Mouse (Mus musculus) hindbrain, embryonic 11.5 days (tissue): ENCODE data around the gene Lrfn2. TPM values are rescaled to one million over a fixed set of nuclear protein-coding genes. Genes with fewer than 3 reads are reported as not detected.

ENCODE experiments used
- ATAC-seq: fragments of 200-750 bp; cut with Nextera tagmentation; 2 replicates; pipeline ENCODE4 v1.8.0; 2017; ENCODE audit warnings: mild to moderate bottlenecking, moderate TSS enrichment, moderate library complexity; ENCODE audit not compliant: low FRiP score
- DNase-seq: peaks from one replicate; pipeline ENCODE4 v3.0.0-alpha.2; 2015; ENCODE audit warnings: low spot score
- H3K27ac ChIP-seq: fragments of 300-500 bp; sonication (generic); 2 replicates; pipeline ENCODE4 v1.5.1; 2014; ENCODE audit warnings: mild to moderate bottlenecking, low read depth, low read length
- H3K27me3 ChIP-seq: fragments of 300-500 bp; sonication (generic); 2 replicates; pipeline ENCODE4 v1.6.1; 2014; ENCODE audit warnings: mild to moderate bottlenecking, low read length, moderate library complexity, mixed read lengths; ENCODE audit not compliant: control insufficient read depth, insufficient read depth
- H3K36me3 ChIP-seq: fragments of 300-500 bp; sonication (generic); 2 replicates; pipeline ENCODE4 v1.6.1; 2014; ENCODE audit warnings: mild to moderate bottlenecking, low read length, moderate library complexity, mixed read lengths; ENCODE audit not compliant: control insufficient read depth, insufficient read depth
- H3K4me1 ChIP-seq: fragments of 300-500 bp; sonication (generic); replicated peaks from 2 replicates; pipeline ENCODE4 v1.6.1; 2014; ENCODE audit warnings: low read length, mixed read lengths; ENCODE audit not compliant: control insufficient read depth, insufficient read depth
- H3K4me2 ChIP-seq: fragments of 300-500 bp; sonication (generic); replicated peaks from 2 replicates; pipeline ENCODE4 v1.6.1; 2014; ENCODE audit warnings: mild to moderate bottlenecking, low read depth, low read length
- H3K4me3 ChIP-seq: fragments of 300-500 bp; sonication (generic); 2 replicates; pipeline ENCODE4 v1.5.1; 2014; ENCODE audit warnings: low read depth, low read length
- H3K9ac ChIP-seq: fragments of 300-500 bp; sonication (generic); 2 replicates; pipeline ENCODE4 v1.6.1; 2014; ENCODE audit warnings: low read depth, low read length
- H3K9me3 ChIP-seq: fragments of 300-500 bp; sonication (generic); 2 replicates; pipeline ENCODE4 v1.6.1; 2016; ENCODE audit warnings: low read length; ENCODE audit not compliant: control insufficient read depth
- WGBS: fragments of 180-500 bp; shearing (Covaris S2); extraction: QIAGEN DNeasy Blood & Tissue Kit; methylation state at CpG from one replicate; pipeline ENCODE4 v1.1.7; 2014; 5-methylcytosine and 5-hydroxymethylcytosine counted together
- polyA plus RNA-seq: library from polyadenylated mRNA; unstranded; fragments of >200 nt; fragmentation: Nextera tagmentation; extraction: Ambion mirVana; gene quantifications from 2 replicates; pipeline ENCODE4 v1.2.1, GENCODE M21; 2014

The Lrfn2 gene
- polyA plus RNA-seq, 1 experiment from 2014 or later: 0.19 TPM

DNA sequence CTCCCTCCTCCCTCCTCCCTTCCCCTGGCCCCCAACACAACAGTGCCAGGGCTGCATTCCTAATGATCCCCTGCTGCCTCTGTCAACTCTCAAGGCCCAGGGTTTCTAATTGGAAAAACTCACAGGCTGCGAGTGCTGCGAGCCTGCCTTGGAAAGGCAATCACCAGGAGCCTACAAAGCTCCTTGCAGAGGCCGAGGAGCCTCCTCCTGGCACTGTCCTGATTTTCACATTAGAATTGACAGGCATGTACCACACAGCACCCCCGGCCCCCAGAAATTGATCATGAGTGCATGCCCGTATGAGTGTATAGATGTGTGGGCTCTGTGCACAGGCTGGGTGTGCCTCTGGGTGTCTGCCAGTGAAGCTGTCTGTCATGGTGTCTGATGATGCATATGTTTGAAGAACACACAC is 44.4 kb downstream of the Lrfn2 start:
- ATAC-seq (peak; percentile 73), DNase-seq (peak; percentile 34)
- Histone ChIP-seq H3K4me2 (no peak overlapping the region), H3K27me3 (no peaks in the 10 kb centered on the region), H3K36me3 (no peaks in the 10 kb centered on the region), H3K9me3 (no peaks in the 10 kb centered on the region), H3K4me3 (no peak overlapping the region), H3K9ac (no peak overlapping the region), H3K27ac (no peak overlapping the region), H3K4me1 (peaks cover 2% of the 10 kb centered on the region; the same call in 1 of the 2 replicates)
- 17% methylated on average over 5 of the region's 5 CpGs for WGBS

DNA sequence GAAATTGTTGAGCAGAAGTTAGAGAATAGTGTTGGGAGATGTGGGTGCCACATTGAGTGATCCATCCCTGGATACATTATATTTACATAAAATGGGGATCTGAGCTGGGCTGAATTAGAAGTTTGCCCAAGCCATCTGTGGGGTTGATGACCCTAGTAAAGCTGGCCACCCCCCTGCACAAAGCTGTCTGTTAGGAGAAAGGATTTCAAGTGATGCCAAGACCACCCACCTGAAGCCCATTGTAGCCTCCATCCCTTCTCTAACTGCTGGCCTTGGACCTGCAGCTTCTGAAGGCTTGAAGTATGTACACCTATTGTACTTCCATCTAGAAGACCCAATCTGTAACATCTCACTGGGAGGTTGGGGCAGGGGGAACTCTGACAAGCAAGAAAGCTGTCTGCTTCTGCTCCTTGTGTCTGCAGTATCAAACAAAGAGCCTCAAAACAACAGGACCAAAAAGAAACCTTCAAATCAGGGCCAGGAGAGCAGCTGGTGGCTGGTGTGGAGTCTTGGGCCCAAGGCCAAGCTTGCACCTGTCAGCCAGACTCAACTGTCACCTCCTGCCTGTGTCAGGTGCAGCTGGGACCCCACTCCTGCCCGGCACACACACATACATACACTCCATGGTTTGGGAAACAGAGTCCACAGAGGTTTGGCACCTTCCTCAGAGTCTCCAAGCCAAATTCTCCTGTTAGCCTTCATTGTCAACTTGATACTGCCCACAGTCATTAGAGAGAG is 63.2 kb downstream of the Lrfn2 start:
- 0 out of 2 replicates have a peak, but pooled peaks cover 3% of the 10 kb centered on the region for H3K4me1 ChIP-seq
- ATAC-seq: no peak
- DNase-seq: no peak
- no peak overlapping the region for H3K4me2 ChIP-seq
- H3K4me3 ChIP-seq: no peak overlapping the region
- H3K9ac ChIP-seq: no peak overlapping the region
- no peaks in the 10 kb centered on the region for H3K9me3 ChIP-seq
- no peaks in the 10 kb centered on the region for H3K27me3 ChIP-seq
- 88% methylated on average over 1 of the region's 1 CpGs for WGBS
- H3K27ac ChIP-seq: no peak overlapping the region
- H3K36me3 ChIP-seq: no peaks in the 10 kb centered on the region

DNA sequence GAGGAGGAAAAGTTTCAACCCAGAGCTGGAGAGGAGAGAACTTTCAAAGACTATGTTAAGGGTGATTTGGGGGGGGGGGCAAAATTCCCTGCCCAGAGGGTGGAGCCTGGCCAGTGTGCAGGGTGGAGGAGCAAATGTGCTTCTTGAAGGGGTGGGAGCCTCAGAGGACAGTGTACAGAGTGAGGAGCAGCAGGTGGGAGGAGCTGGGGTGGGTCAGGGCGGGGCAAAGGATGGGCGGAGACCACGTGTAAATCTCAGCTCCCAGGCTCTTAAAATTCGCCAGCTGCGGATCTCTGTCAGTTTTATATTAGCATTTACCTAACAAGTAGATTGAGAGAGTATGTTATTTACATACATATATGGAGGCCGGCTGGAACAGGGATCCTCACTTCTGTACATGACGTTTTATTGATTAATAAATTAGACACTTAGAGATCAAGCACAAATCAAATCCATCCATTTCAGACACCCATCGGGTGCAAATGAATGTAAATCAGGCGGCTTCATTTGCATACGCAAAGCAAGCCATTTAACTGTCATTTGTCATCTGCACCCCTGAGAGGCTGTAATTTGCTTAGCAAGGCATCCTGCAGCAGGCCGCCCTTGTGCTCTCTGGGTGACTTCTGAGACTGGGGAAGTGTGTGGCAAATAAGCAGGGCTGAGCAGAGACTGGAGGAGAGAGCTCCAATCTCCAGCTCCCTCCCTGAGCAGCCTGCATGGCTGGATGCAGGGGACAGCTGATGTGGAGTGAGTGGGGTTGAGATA is 67.5 kb downstream of the Lrfn2 start:
- no peak overlapping the region for H3K27ac ChIP-seq
- no peak overlapping the region for H3K4me3 ChIP-seq
- H3K4me2 ChIP-seq: no peak overlapping the region
- 0 out of 2 replicates have a peak, but pooled peaks cover 3% of the 10 kb centered on the region for H3K4me1 ChIP-seq
- 4% methylated on average over 11 of the region's 11 CpGs for WGBS
- no peaks in the 10 kb centered on the region for H3K27me3 ChIP-seq
- ATAC-seq (peak; percentile 87), DNase-seq (peak; percentile 35)
- no peaks in the 10 kb centered on the region for H3K9me3 ChIP-seq
- H3K9ac ChIP-seq: no peak overlapping the region
- no peaks in the 10 kb centered on the region for H3K36me3 ChIP-seq

DNA sequence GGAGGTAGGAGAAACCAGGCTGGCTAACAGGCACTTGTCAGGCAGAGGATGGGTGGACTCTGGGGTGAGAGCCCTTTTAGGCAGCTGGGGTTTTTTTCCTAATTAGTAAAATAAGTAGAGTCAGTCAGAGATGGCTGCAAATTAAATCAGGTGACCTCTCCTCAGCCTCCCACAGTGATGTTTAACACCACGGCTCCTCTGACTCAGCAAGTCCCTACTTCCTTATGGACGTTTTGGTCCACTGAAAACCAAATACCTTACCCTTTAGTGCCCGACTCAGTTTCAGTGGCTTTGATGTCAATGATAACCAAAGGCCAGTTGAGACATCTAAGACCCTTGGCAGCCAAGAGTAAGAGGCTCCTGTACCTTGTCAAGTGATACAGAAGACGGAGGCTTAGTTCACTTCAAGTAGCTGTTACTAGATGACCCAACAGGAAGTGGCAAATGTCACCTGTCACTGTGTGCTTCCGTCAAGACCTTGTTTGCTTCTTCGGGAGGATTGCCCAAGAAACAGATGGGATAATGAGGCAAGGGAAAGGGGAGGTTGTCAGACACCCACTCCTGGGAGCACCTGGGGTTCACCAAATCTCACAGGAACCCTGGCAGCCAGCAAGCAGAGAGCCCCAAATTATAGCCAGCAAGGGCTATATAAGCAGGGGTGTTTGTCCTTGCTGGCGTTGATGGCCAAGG is 77.3 kb downstream of the Lrfn2 start:
- no peak overlapping the region for H3K4me2 ChIP-seq

DNA sequence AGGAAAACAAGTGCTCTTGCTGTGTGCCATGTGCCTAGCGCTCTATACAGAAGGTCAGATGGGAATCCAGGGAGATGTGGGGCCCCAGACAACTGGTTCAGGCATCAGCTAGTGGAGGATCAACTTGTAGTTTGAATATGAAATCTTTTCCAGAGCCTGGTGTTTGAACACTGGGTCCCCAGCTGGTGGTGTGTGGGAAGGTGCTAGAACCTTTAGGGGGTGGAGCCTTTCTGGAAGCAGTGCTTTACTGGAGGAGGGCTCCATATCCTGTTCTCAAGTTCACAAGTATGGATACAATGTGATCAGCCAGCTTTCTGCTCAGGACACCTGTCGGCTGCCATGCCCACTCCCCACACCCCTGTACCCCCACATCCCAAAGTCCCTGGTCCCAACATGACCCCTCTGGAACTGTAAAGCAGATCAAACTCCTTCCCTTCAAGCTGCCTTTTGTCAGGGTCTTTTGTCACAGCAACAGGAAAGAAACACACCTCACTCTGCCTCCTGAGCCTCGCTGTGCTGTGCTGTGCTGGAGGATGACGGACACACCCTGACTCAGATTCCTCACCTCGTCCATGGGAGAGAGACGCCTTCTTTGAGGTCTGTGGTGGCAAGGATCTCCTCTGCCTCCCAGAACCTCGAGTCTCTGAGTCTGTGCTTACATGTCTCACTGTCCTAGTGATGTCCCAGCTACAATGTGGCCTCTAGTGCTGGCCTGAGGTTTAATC is 81.9 kb downstream of the Lrfn2 start:
- no peak for ATAC-seq
- 70% methylated on average over 7 of the region's 7 CpGs for WGBS
- H3K9ac ChIP-seq: no peak overlapping the region
- no peaks in the 10 kb centered on the region for H3K27me3 ChIP-seq
- no peak overlapping the region for H3K4me3 ChIP-seq
- no peak for DNase-seq
- no peak overlapping the region for H3K4me2 ChIP-seq
- no peaks in the 10 kb centered on the region for H3K4me1 ChIP-seq
- H3K36me3 ChIP-seq: no peaks in the 10 kb centered on the region
- H3K27ac ChIP-seq: no peak overlapping the region
- no peaks in the 10 kb centered on the region for H3K9me3 ChIP-seq

More for the DNA sequence above, 77.3 kb downstream of the Lrfn2 start:
- ATAC-seq (no peak), DNase-seq (no peak)
- Histone ChIP-seq H3K9me3 (no peaks in the 10 kb centered on the region), H3K27me3 (no peaks in the 10 kb centered on the region), H3K27ac (no peak overlapping the region), H3K4me1 (no peaks in the 10 kb centered on the region), H3K4me3 (no peak overlapping the region), H3K9ac (no peak overlapping the region), H3K36me3 (no peaks in the 10 kb centered on the region)
- WGBS: 79% methylated on average over 7 of the region's 7 CpGs

DNA sequence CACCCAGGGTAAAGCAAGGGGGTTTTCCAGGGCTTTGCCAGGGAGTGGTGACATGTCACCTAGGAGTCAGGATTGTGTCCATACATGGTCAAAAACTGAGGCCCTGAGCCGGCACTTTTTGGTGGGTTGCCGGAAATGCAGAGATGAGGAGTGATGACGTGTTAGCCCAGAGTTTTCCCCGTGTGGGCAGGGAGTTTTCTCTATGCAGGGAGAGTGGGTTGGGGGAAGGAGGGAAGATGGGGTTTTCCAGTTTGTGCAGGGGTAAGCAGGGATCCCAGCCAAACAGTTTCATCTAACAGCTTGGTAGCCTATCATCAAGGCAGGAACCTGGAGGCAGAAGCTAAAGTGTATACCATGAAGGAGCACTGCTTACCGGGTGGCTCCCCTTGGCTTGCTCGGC is 83.2 kb downstream of the Lrfn2 start:
- Histone ChIP-seq H3K27ac (no peak overlapping the region), H3K9ac (no peak overlapping the region), H3K4me2 (no peak overlapping the region), H3K4me3 (no peak overlapping the region), H3K27me3 (no peaks in the 10 kb centered on the region), H3K9me3 (no peaks in the 10 kb centered on the region), H3K4me1 (no peaks in the 10 kb centered on the region), H3K36me3 (no peaks in the 10 kb centered on the region)
- DNase-seq (no peak), ATAC-seq (no peak)
- WGBS: 95% methylated on average over 6 of the region's 6 CpGs

DNA sequence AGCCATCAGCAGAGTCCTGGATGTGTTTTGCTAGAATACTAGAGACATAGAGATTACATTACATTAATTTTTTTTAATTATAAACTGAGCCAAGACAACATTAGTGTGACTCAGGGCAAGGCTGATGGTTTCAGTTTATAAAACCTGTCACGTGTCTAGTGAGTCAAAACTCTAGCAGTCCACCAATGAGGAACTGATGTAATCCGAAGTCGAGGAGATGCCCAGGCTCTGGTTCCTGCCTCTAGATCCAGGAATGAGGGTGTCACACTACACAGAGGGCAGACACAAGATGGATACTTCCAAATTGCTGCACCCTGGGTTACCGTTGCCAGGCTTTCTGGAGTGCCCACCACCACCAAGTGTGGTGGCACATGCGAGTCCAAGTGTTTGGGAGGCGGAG is 84.0 kb downstream of the Lrfn2 start:
- H3K36me3 ChIP-seq: no peaks in the 10 kb centered on the region
- no peak overlapping the region for H3K4me3 ChIP-seq
- DNase-seq: no peak
- H3K27me3 ChIP-seq: no peaks in the 10 kb centered on the region
- 93% methylated on average over 6 of the region's 6 CpGs for WGBS
- no peaks in the 10 kb centered on the region for H3K4me1 ChIP-seq
- no peaks in the 10 kb centered on the region for H3K9me3 ChIP-seq
- H3K9ac ChIP-seq: no peak overlapping the region
- no peak for ATAC-seq
- no peak overlapping the region for H3K4me2 ChIP-seq
- no peak overlapping the region for H3K27ac ChIP-seq
